Mouse (Mus musculus) small intestine, adult 2 months (tissue): ENCODE results near the gene Abca1. TPM values are rescaled to one million over a fixed set of nuclear protein-coding genes. Genes with fewer than 3 reads are reported as not detected.

Experiments used
- H3K27ac ChIP-seq: fragments of 200-500 bp; 2 replicates; pipeline ENCODE4 v1.5.1; 2012; ENCODE audit warnings: low read depth, low read length, control low read depth, inconsistent platforms; ENCODE audit not compliant: insufficient read depth
- H3K27me3 ChIP-seq: fragments of 200-500 bp; 2 replicates; pipeline ENCODE4 v1.6.1; 2012; ENCODE audit warnings: mild to moderate bottlenecking, moderate library complexity, low read length, inconsistent platforms; ENCODE audit not compliant: control insufficient read depth, insufficient read depth
- H3K36me3 ChIP-seq: fragments of 200-500 bp; 2 replicates; pipeline ENCODE4 v1.6.1; 2012; ENCODE audit warnings: mild to moderate bottlenecking, low read length, control low read depth, inconsistent platforms; ENCODE audit not compliant: control insufficient read depth, insufficient read depth
- H3K4me1 ChIP-seq: fragments of 200-500 bp; 2 replicates; pipeline ENCODE4 v1.6.1; 2012; ENCODE audit warnings: low read length, inconsistent platforms, mixed read lengths; ENCODE audit not compliant: control insufficient read depth, insufficient read depth, insufficient read length
- H3K4me3 ChIP-seq: fragments of 200-500 bp; 2 replicates; pipeline ENCODE4 v1.5.1; 2012; ENCODE audit warnings: low read depth, mild to moderate bottlenecking, control low read depth, inconsistent platforms, low read length, moderate library complexity
- CTCF ChIP-seq: fragments of 200-500 bp; IDR thresholded peaks from 2 replicates; pipeline ENCODE4 v1.5.1; 2012; ENCODE audit warnings: low read depth, mild to moderate bottlenecking, control low read depth, inconsistent platforms, low read length, moderate library complexity, mixed read lengths; ENCODE audit not compliant: insufficient replicate concordance, insufficient read length; ENCODE audit errors: extremely low read depth
- POLR2A ChIP-seq: fragments of 200-500 bp; IDR thresholded peaks from 2 replicates; pipeline ENCODE4 v1.6.1; 2012; ENCODE audit warnings: low read depth, mild to moderate bottlenecking, control low read depth, inconsistent platforms, low read length, moderate library complexity
- WGBS: fragments of 180-500 bp; shearing (Covaris S2); methylation state at CpG from one replicate; pipeline ENCODE4 v1.1.7; 2018; 5-methylcytosine and 5-hydroxymethylcytosine counted together
- polyA plus RNA-seq: library from polyadenylated mRNA; depleted of rRNA; stranded (reverse); fragments of >200 nt; gene quantifications from 2 replicates; pipeline ENCODE4 v1.2.3, GENCODE M21; 2012

Abca1 gene
- polyA plus RNA-seq, 1 experiment = 2.8 TPM

- TF ChIP-seq POLR2A (no peak), CTCF (no peak)
- WGBS = 74% methylated on average over 10 of the region's 10 CpGs
- Histone ChIP-seq H3K4me3 (no peak overlapping the region), H3K27me3 (no peaks in the 10 kb centered on the region), H3K36me3 (peaks cover 27% of the 10 kb centered on the region), H3K27ac (0 out of 2 replicates have a peak overlapping the region, but pooled peaks have one; percentile 27), H3K4me1 (peaks cover 2% of the 10 kb centered on the region; the same call in 1 of the 2 replicates)
These were observed 34.7 kb downstream of the Abca1 start for GRCm38 (mm10) chr4:53124837-53125490.

DNA sequence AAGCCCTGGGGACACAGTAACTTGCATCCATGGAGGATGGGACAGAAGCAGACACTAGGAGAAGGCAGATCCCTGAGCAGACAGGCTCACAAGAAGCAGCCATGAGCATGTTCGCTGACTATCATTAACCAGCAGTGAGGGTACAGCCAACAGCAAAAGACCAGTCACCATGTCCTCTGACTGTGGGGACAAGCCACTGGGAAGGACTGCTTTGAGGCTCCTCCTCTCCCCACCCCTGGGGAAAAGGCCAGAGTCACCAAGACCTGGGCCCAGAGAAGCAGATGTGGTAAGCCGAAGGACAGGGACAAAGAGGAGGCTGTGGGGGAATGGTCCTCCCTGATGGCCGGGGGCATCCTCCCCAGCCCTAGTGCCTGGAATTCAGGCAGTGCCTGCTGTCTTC lies 37.4 kb downstream of the Abca1 start:
- TF ChIP-seq POLR2A (no peak), CTCF (no peak)

DNA sequence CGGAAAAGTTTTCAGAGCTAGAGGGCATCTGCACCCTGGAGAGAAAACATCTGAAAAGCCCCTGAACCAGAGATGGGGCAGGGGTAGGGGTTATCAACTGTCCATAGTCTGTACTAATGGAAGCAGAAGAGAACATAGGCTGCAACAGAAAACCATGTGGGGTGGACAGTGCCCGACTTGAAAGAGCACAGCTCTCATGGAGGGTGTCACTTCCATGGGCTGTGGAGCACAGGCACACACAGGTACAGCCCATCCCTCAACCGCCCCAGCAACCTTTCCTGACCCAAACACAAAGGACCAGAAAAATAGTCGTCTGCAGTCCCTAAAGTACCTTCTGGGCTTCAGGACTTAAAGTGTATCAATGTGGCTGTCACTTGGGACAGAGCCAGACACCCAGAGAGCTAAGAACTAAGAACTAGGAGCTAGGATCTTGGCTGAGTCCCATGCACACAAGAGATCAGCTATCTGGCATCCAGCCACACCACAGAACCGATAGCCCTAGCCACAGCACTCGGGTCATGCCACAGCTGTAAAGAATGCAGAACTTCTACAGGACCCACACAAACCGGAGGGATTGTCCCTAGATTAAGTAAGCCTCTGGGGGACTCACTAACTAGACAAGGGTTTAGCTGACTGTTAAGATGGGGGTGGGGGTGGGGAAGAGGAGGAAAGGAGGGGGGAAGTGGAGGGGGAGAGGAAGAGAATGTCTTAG lies 38.0 kb downstream of the Abca1 start:
- WGBS = 53% methylated on average over 7 of the region's 7 CpGs
- H3K27me3 ChIP-seq = no peaks in the 10 kb centered on the region
- TF ChIP-seq POLR2A (no peak), CTCF (no peak)
- no peak overlapping the region for H3K27ac ChIP-seq
- peaks cover 2% of the 10 kb centered on the region; the same call in 1 of the 2 replicates for H3K4me1 ChIP-seq
- H3K36me3 ChIP-seq = peaks cover 6% of the 10 kb centered on the region
- H3K4me3 ChIP-seq = no peak overlapping the region

More for the DNA sequence above, 37.4 kb downstream of the Abca1 start:
- Histone ChIP-seq H3K27me3 (no peaks in the 10 kb centered on the region), H3K27ac (no peak overlapping the region), H3K4me1 (peaks cover 2% of the 10 kb centered on the region; the same call in 1 of the 2 replicates), H3K36me3 (peaks cover 11% of the 10 kb centered on the region), H3K4me3 (no peak overlapping the region)
- WGBS = 88% methylated on average over 3 of the region's 3 CpGs

- no peak overlapping the region for H3K27ac ChIP-seq
- H3K27me3 ChIP-seq = no peaks in the 10 kb centered on the region
- peaks cover under 1% of the 10 kb centered on the region for H3K36me3 ChIP-seq
- peaks cover 5% of the 10 kb centered on the region; the same call in 1 of the 2 replicates for H3K4me1 ChIP-seq
- TF ChIP-seq POLR2A = no peak
- TF ChIP-seq CTCF = no peak
- H3K4me3 ChIP-seq = no peak overlapping the region
- 57% methylated on average over 3 of the region's 3 CpGs for WGBS
These were observed 38.6 kb downstream of the Abca1 start for GRCm38 (mm10) chr4:53121084-53121483.

GRCm38 (mm10) chr4:53120038-53120685 lies 39.5 kb downstream of the Abca1 start:
- no peaks in the 10 kb centered on the region for H3K27me3 ChIP-seq
- no peak overlapping the region for H3K27ac ChIP-seq
- H3K4me1 ChIP-seq = peaks cover 3% of the 10 kb centered on the region; the same call in 1 of the 2 replicates
- no peak overlapping the region for H3K4me3 ChIP-seq
- TF ChIP-seq POLR2A (no peak), CTCF (no peak)
- H3K36me3 ChIP-seq = no peaks in the 10 kb centered on the region; the same call in 1 of the 2 replicates
- 81% methylated on average over 10 of the region's 10 CpGs for WGBS

DNA sequence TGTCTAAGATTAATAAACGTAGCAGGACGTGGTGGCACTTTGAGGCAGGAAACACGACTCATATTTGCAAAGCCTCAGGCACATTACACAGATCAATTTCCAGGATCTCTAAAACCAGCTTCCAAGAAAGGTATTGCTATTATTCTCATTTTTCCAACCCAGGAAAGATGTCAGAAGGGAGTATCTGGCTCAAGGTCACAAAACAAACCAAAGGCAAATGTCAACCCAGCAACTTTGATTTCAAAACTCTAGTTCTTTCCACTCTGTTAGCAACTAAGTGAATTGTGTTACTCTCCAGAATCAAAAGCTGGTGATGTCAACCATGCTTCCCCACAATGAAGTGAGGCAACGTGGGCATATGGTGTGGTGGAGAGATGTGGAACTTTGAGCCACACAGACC lies 41.1 kb downstream of the Abca1 start:
- Histone ChIP-seq H3K36me3 (no peaks in the 10 kb centered on the region; the same call in 1 of the 2 replicates), H3K27me3 (no peaks in the 10 kb centered on the region), H3K4me1 (peaks cover 3% of the 10 kb centered on the region; the same call in 1 of the 2 replicates), H3K27ac (no peak overlapping the region), H3K4me3 (no peak overlapping the region)
- no peak for TF ChIP-seq POLR2A
- no peak for TF ChIP-seq CTCF
- WGBS = 48% methylated on average over 4 of the region's 4 CpGs
